Mouse (Mus musculus): ENCODE measurements at regions not wholly inside any gene's neighbourhood (a gene's known extent, or its start where the extent isn't known, plus 50 kb on each side); places are given as distances from the start of the nearest gene placed in this dataset.

DNA sequence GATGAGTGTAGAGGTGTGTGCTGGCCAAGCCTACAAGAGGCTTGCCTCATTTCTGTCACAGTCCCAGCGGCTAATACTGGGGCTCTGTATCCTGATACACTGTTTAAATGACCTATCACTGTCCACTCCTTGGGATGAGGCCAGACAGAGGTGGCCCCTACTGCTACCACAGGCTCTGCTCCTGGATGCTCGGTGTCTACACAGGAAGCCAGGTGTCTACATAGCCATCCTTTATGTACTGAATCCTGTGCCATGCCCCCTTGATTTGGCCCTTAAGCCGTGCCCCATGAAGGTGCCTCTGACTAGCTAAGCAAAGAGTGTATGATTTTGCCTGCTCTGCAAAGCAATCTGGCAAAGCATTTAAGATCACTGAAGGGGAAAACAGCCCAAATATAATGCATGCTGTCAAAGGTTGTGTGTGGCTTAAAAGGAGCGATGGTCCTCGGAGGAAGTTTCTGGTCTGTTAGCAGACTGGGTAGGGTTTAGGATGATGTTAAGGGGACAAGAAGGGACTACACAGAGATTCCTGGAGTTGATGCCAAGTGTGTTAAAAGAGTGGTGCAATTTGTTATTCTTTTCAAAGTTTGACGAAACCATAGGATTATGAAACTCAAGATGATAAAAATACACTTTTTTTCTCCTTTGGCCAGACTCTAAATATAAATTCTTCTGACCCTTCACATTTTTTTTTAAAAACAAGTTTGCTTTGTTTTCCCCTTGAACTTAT is 104.2 kb downstream of the E030025P04Rik start:
- no peak for TF ChIP-seq POLR2A (IDR thresholded peaks at IDR 0.05; ENCODE audit: borderline replicate concordance, extremely low read depth, insufficient read depth, insufficient read length, poor library complexity, severe bottlenecking)
- no peak for TF ChIP-seq CTCF (IDR thresholded peaks at IDR 0.05; ENCODE audit: borderline replicate concordance, extremely low read depth, insufficient read depth, insufficient read length)
